Mouse (Mus musculus) mouse trophoblast stem cell (cell line): ENCODE measurements around the gene Atp1a1.

Experiments used
- in situ Hi-C, 2 experiments: fragments of 300-500 bp; cut with MseI, MboI; formaldehyde crosslinking; loops; 2 replicates in 1 of 2; 3 replicates in 1 of 2; pipeline ENCODE4 v1.15.1; 2025

The Atp1a1 gene

GRCm38 (mm10) chr3:101595866-101596630 lies 8.4 kb downstream of the Atp1a1 start:
- in situ Hi-C loops = no loop called here

- in situ Hi-C loops = no loop called here
These were observed 9.5 kb downstream of the Atp1a1 start for GRCm38 (mm10) chr3:101594982-101595381.

GRCm38 (mm10) chr3:101593266-101593651 lies 11.2 kb downstream of the Atp1a1 start:
- in situ Hi-C loops = no loop called here

GRCm38 (mm10) chr3:101592281-101593265 lies 11.9 kb downstream of the Atp1a1 start:
- in situ Hi-C loops = no loop called here

- in situ Hi-C loops = no loop called here
These were observed 14.1 kb downstream of the Atp1a1 start for GRCm38 (mm10) chr3:101590380-101590779.

GRCm38 (mm10) chr3:101588299-101588698 lies 16.2 kb downstream of the Atp1a1 start:
- in situ Hi-C loops = no loop called here

- in situ Hi-C loops = no loop called here
These were observed 17.7 kb downstream of the Atp1a1 start for GRCm38 (mm10) chr3:101586794-101587193.

GRCm38 (mm10) chr3:101578072-101578471 lies 26.4 kb downstream of the Atp1a1 start:
- in situ Hi-C loops = no loop called here

GRCm38 (mm10) chr3:101577361-101577760 lies 27.1 kb downstream of the Atp1a1 start:
- in situ Hi-C loops = no loop called here

GRCm38 (mm10) chr3:101575527-101576085 lies 28.9 kb downstream of the Atp1a1 start:
- in situ Hi-C loops = no loop called here

GRCm38 (mm10) chr3:101574463-101575193 lies 29.9 kb downstream of the Atp1a1 start:
- in situ Hi-C loops = no loop called here

GRCm38 (mm10) chr3:101572991-101573390 lies 31.5 kb downstream of the Atp1a1 start:
- in situ Hi-C loops = no loop called here

GRCm38 (mm10) chr3:101572174-101572626 lies 32.3 kb downstream of the Atp1a1 start:
- in situ Hi-C loops = no loop called here

- in situ Hi-C loops = no loop called here
These were observed 32.9 kb downstream of the Atp1a1 start for GRCm38 (mm10) chr3:101571515-101572130.

GRCm38 (mm10) chr3:101570747-101571514 lies 33.6 kb downstream of the Atp1a1 start:
- in situ Hi-C loops = no loop called here

GRCm38 (mm10) chr3:101570246-101570645 lies 34.2 kb downstream of the Atp1a1 start:
- in situ Hi-C loops = no loop called here

GRCm38 (mm10) chr3:101568627-101569026 lies 35.9 kb downstream of the Atp1a1 start:
- in situ Hi-C loops = no loop called here

- in situ Hi-C loops = no loop called here
These were observed 40.5 kb downstream of the Atp1a1 start for GRCm38 (mm10) chr3:101564011-101564410.

- in situ Hi-C loops = no loop called here
These were observed 41.8 kb downstream of the Atp1a1 start for GRCm38 (mm10) chr3:101562510-101563209.

- in situ Hi-C loops = no loop called here
These were observed 42.5 kb downstream of the Atp1a1 start for GRCm38 (mm10) chr3:101561948-101562347.
